Mouse (Mus musculus): Measurements from ENCODE around the gene Scml4.

DNA sequence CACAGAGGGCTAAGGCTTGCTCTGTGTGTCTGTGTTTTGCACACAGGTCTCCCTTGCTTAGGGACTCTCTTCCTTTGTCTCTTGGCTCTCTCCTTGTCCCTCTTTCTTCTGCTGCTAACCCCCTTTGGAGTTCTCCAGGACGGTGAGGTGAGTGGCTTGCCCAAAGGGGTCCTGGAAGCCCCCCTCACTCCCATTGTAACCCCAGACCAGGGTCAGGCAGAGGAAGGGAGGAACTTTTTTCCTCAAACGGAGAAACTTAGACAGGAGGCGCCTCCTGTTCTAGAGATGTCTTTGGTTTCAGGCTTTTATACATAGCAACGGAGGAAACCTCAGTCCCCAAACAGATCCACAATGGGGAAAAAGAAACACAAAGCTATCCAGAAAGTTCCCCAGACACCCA, 81.1 kb downstream of the Scml4 start:
- TF ChIP-seq ZNF384 (IDR thresholded peaks at IDR 0.05; ENCODE audit: low read depth, low read length) (no peak), ZC3H11A (IDR thresholded peaks at IDR 0.05; ENCODE audit: borderline replicate concordance, low read depth, low read length) (no peak), MAFK (IDR thresholded peaks at IDR 0.05; ENCODE audit: insufficient read depth, low read depth, low read length) (no peak), CHD2 (IDR thresholded peaks at IDR 0.05; ENCODE audit: low read depth, low read length) (no peak), HCFC1 (IDR thresholded peaks at IDR 0.05; ENCODE audit: borderline replicate concordance, insufficient read depth, low read length) (no peak)
